Mouse (Mus musculus) kidney, postnatal 25 days (tissue): Measurements from ENCODE around the gene Large1.
A peak's percentile ranks its signal among the peaks of the same experiment; 100 is the strongest.
"Not testable (repeated sequence)": the region's sequence is repeated elsewhere in the genome, so short reads cannot be mapped to it uniquely, and the experiment has no call there.

Source experiments
- DNase-seq, 2 experiments: peaks; one replicate each; pipeline ENCODE4 v3.0.0; 2021; ENCODE audit warnings: mixed read lengths in 2 of 2

The Large1 gene

DNA sequence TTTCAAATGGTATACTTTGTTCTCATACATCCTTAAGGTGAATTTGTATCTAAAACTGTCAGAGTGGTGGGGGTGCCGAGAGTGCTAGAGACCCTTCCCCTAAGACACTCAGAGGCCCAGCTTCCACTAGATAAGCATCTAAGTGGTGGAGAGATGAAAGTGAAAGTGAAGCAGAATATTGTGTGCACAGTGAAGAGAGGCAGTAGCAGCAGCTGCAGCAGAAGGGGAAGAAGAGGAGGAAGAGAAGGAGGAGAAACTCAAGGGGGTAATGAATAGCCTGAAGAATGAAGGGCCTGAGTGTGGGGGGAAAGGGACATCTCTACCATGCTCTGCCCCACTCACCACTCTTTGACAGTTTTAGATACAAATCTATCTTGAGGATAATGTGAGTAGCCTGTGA lies 191.8 kb downstream of the Large1 start:
- DNase-seq: no peak

DNA sequence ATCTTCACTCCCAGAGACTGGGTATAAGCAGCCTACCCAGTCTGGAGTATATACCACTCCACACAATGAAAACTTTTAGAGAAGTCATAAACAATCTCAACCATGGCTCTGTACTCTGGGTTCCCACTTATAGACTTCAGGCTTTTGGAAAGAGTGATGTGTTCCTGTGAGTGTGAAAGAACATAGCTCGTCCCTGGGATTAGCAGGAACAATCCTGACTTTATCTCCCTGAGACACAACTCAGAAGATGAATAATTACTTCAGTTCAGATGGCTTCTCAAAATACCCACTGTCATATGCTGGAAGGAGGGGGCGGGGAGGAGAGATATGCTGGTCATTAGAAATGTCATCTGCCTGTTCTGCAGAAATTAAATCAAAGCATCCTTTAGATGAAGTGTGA lies 192.4 kb downstream of the Large1 start:
- no peak for DNase-seq

DNA sequence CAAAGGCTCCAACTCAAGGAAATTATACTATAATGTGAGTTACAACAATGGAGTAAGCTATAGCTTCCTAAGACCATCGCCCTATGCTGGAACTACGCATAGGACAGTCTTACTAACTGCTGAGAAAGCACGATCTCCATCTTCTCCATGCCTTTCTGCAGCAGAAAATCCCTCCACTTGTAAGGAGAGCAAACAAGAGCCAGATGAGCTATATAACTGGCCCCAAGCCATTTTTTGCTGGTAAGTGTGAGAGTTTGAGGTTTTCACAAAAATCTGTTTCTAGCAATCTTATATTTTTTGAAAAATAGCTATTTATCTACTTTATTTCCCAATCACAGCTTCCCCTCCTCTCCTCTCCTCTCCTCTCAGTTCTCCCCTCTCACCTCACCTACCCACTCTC lies 206.1 kb downstream of the Large1 start:
- DNase-seq: no peak

DNA sequence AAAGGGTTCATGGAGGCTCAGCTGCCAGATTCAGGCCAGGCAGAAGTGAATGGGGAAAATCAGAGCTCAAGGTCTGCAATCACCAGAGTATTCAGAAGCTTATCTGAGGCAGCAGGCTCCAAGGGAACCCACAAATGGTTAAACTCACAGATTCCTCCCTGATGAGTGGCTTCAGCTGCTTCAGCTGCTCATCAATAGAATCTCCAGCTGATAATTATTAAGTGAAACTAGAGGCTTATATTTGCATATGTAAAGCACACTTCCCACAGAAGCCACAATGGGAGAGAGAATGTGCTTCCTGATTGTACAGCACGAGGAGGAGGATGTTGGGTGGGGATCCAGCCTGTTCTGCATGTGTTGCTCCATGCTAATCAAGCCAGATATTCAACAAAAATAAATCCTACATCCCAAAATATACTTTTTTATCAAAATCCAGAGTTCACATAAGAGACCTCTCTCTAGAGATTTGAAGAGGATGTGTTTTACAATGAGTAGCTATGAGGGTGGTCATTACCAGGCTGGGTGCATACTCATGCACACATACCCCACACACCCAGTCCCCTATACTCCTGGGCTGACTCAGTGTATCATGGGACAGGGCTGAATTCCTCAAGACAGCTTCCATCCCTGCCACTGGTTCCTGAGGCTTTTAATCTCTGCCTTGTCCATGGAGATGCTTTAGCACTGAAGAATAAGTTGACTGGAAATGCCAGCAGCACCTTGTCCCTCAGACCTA lies 210.5 kb downstream of the Large1 start:
- DNase-seq: no peak

DNA sequence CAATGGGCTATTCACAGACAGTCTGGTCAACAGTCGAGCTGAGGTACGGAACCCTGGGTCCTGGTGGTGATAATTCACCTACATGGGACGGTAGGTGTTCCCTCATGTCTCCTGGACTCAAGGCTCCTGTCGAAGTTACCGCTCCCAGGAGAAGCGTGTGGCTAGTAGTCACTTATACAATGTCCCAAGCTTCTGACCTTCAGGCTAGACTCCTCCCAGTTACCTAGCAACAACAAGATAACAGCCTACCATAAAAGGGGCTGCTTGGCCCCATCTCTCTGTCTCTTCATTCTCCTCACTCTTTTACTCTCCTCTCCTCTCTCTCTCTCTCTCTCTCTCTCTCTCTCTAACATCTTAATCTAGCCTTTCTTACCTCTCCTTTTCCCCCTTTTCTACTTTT lies 217.9 kb downstream of the Large1 start:
- DNase-seq: no peak

DNA sequence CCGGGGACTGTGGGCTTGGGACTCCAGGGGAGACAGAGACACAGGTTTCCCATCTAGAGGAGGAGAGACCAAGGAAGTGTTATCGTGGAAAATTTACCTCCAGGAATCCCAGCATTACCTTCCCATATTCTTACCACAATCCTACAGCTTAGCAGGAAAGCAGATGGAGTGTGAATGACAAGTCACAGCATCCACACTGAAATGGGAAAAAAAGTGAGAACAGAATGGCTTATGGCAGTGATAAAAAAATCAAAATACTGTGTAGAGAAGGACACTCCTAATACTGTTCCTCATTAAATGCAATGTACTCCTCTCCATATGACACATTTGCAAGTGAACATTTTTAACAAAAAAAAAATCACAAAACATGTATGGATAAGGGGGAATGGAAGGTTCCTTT lies 221.3 kb downstream of the Large1 start:
- DNase-seq: no peak

DNA sequence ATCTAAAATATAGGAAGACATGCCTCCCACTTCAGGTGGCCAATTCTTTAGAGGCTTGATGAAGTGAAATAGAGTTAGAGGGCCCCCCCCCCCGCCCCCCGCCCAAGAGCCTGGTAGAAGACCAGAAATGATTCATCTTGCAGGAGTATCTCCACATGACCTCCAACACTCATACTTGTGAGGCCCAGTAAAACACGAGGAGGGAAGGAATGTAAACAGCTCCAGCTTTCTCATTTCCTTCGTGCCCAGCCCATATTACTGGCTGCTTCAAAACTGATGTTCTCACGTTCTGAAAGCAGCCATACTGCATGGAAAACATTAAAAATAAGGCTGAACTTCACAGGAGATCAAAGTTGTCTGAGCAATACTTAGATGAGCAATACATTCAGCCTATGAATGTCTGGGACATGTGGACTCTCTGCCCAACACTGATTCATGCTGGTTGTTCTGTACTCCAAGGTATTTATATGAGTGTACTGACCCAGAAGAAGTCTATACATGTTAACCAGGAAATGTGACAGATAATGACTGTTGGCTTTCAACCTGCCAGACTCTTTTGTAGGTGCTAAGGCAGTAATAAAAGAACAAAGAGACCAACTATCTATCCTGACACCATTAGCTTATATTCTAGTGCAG lies 229.4 kb downstream of the Large1 start:
- DNase-seq: no peak

DNA sequence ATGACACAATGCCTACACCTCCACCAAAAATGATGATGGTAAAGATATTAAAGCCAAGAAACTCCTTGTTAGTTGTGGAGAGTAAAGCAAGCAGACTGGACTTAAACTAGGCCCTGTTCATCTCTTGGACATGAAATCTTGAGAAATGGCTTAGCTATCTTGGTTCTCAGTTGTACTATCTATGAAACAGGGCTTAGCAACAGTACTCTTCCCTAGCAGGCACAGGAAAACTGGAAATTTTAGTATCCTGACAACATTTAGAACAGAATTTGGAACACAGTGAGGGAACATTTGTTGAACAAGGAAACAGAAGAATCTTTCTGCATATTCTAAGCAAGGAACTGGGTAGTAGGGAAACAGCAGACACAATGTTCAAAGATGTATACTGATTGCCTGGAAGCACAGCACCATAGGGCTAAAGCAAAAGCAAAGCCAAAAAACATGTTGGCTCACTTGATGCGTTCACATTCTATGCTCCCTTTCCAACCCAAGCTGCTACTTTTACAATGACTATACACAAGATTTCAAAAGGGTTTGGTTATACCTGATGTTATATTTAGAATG lies 240.9 kb downstream of the Large1 start:
- no peak for DNase-seq

DNA sequence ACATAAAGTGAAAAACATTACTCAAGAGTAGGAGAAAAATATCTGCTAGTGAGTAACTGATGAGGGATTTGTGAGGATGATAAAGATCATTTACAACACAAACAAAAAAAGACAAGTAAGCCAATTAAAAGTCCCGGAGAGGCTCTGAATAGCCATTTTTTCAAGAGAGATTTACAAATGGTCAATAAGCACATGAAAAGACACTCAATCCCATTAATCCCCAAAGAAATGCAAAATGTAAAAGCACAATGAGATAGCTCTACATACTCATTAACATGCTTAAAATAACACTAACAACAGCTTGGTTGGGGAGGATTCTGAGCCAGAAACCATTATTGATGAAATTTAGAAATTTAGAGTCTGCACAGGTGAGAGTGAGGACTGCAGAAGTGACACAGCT lies 249.3 kb downstream of the Large1 start:
- no peak for DNase-seq

DNA sequence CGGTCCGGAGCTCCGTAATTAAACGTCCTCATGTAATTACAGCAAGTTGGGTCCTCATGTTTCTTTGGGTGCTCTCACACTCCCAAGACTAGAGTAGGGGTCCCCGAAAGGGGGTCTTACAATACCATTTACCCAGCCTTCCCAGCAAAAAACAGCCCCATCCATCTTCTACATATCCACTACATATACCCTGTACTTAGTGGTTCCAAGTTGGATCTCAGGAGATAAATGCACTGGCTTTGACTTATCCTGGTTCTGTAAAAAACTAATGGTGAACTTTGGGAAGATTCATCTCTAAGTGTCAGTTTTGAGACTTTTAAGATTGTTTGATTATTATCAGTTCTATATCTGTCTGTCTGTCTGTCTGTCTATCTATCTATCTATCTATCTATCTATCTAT lies 252.3 kb downstream of the Large1 start:
- DNase-seq: no peak

DNA sequence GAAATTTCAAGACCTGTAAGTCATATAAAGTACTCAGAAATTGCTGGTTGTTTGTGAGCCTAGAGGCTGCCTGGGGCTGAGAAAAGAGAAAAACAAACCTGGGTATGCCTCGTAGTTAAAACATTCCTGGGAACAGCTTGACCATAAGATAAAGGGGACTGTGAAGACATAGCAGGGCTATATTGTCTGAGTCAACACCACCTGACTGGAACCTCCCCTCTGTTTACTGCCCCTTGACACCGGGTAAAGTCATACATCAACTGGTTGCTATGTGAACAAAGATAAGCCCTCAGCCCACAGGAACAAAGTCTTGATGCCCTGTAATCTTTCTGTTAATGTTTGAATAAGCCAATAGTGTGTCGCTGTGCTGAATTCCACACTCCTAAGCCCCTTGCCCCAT lies 252.7 kb downstream of the Large1 start:
- DNase-seq: not testable (repeated sequence)

DNA sequence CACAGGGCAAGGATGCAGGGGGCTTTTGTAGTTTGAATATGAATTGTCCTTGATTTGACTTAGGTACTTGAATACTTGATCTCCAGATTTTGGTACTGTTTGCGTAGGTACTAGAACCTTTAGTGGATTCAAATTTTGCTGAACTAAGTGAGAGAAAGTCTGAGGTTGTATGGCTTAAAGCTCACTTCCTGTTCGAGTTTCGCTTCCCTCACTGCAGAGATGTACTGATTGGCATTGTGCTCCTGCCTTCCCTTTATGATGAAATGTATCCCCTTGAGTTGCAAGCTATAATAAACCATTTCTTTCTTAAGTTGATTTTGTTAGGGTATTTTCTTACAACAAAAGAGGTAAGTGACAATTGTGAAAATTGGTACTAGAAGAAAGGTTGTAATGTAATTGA lies 253.8 kb downstream of the Large1 start:
- DNase-seq: no peak

DNA sequence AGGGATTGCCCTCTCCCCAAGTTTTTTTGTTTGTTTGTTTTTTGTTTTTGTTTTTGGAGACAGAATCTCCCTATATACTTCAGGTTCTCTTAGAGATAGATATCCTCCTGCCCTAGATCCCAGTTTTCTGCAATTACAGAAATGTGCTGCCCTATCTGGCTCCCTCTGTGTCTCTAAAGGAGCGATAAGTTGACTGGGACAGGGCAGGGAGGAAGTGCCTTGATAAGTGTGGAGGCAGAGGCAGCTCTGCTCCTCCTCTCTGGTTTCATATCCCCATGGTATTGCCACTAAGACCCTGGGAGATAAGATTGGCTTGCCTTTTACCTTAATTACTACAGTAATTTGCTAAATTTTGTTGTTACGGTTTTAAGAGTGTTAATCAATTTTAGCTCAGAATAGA lies 256.4 kb downstream of the Large1 start:
- no peak for DNase-seq

DNA sequence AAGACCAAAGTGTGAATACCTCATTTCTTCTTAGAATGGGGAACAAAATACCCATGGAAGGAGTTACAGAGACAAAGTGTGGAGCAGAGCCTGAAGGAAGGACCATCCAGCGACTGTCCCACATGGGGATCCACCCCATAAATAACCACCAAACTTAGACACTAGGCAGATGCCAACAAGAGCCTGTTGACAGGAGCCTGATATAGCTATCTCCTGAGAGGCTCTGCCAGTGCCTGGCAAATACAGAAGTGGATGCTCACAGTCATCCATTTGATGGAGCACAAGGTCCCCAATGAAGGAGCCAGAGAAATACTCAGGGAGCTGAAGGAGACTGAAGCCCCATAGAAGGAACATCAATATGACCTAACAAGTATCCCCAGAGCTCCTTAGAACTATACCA lies 275.6 kb downstream of the Large1 start:
- DNase-seq: not testable (repeated sequence)

DNA sequence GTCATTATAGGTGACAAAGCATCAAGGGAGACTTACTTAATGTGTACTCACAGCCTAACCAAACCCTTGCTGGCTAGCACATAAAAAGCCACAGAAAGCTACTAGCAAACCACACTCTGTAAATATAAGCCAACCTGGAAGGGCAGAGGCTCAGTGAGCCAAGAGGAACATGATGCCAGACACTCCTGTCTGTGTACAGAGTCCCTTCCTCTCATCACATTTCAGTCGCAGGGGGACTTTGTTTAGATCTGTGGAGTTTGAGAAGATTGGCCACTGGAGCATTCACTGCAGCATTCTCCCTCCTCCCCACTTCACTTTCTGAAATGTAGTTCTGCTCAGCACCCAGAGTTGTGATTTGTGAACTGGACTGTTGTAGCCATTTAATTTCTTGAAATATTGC lies 291.9 kb downstream of the Large1 start:
- DNase-seq: no peak

DNA sequence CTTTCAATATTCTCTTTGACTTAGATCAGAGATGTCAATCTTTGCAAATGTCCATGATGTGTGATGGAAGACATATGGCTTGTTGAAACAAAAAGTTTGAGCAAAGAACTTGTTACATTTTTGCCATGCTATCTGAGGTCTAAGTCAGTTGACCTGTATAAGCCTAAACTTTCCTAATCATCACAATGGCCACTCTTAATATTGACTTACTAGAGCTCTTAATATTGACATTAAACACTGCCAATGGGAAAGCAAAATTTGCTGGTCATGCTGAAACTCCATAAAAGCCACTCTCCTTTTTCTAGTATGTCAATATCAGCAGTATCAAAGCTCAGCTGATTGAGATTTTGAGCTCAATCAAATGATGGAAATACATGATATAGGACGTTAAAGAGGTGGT lies 298.6 kb downstream of the Large1 start:
- DNase-seq: no peak

DNA sequence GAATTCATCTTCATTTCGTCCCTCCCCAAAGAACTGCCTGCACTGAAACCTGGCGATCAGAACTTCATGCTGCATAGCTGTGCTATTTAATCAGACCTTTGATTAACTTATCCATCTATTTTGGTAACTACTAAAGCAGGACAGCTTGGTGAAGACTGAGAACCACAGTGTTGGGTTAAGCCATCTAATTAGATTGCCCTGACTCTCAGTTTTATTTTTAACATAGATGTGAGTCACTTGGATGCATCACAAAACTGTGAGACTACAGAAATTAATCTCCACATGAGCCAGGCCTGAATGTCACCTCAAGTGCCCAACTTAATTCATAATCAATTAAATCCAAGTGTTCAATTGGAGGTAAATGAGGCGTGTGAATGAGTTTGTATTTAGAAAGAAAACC lies 299.5 kb downstream of the Large1 start:
- DNase-seq: no peak

DNA sequence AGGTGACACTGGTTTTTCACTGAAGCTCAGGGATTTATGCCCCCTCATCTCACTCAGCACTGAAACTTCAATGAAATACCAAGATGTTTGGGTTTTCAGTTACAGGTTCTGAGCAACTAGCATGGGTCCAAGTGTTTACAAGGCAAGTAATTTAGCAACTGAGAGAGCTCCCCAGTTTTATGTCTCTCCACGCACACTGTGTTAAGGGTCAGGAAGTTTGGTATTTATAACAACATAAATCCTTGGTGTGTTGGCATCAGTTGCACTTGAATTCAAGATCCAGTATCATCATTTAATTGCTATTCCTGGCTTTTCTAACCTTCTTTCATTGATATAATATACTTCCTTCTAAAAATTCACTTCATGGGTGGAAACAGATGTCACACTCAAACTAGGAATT lies 300.9 kb downstream of the Large1 start:
- no peak for DNase-seq

DNA sequence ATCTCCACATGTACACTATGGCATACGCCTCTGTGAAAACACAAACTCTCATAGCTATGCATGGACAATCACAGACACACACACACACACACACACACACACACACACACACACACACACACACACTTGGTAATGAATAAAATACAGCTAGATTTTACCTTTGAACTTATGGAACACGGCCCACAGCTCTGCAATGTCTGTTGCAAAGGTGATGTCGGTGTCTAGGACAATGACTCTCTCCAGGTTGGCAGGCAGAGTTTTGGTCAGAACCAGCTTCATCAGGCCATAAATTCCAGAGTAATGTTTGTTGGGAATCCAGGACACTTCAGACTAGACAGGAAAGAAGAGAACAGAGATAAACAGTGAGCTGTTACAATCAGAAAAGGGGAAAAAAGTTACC lies 305.2 kb downstream of the Large1 start:
- DNase-seq: peak; percentile 13 to 32

DNA sequence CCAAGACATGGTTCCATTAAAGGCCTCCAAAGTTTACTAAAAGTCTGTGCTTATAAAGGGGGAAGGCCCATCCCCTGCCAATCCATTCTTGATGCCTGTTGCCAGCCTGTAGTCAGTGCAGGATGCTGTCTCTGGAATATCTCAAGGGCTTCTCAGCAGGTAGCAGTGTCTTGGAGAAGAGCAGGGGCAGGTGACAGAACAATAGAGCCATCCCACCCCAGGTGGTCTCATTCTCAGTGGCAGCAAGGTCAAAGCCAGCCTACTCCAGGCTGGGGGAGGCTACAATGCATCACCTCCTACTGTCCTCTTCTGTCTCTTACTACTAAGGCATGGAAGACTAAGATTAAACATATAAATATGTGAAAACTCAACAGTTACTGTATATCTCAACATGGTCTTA lies 323.6 kb downstream of the Large1 start:
- no peak for DNase-seq

DNA sequence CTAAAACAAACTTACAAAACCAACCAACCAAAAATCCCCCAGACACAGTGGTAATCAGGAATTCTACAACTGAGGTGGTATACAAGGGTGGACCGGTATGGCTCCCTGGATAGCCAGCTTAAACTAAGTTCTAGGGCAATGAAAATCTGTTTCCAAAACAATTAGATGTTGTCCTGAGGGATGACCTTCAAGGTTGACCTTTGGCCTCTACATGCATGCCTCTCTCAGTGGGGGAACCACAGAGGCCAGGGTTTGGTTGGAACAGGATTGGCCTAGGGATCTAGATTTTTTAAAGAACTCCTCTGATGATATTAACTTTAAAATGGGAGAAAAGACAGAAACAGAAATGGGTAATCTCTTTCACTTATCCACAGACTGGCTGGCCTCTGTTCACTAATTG lies 335.1 kb downstream of the Large1 start:
- no peak for DNase-seq

DNA sequence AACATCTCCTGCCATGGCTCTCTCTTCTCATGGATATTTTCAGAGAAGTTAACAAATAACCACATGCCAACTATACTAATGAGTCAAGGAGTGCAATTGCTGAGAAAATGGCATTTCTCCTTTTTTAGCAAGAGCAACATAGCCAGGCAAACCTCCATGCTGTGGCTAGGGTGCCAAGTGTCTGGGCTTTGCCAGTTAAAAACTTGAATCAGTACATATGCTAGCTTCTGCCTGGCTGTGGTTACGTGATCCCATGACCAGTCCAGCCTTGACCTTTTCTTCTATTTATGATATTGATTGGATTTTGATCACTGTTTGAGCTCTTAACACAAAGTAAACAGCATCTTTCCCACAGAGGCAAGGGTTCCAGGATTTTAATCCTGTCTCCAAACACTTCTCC lies 335.7 kb downstream of the Large1 start:
- no peak for DNase-seq

DNA sequence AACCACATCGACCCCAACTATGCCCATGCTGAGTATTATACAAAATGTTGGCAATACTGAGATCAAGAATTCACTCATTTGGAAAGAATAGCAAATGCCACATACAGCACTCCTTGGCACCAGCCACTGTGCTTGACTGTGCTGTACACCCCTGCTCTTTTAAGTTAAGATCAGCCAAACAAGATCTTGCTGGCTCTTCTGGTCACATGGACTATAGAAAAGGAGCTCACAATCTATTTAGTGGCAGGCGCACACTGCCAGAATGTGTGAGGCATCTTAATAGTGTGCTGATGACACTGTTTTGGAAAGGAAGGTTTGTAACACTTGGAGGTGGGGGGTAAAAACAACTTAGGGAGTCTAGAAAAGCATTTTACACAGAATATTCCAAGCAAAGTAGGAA lies 337.0 kb downstream of the Large1 start:
- no peak for DNase-seq

DNA sequence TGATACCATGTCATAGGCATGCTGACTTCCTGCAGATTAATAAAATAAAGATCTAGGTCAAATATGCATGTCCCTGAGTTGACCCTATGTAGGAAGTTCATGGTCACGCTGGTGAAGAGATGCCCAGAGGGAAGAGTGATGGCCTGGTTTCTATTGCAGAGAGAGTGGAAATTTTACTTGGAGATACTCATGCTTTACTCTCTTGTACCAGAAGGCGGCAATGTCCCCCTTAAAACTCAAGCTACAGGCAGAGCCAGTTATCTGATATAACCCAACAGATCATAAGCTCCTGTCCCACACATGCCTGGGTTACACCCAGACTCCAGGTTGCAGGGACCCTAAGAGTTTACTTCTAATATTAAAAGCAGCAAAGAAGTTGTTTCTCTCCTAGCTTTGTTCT lies 345.9 kb downstream of the Large1 start:
- peak in 1 of 2 experiments; percentile 39 for DNase-seq

DNA sequence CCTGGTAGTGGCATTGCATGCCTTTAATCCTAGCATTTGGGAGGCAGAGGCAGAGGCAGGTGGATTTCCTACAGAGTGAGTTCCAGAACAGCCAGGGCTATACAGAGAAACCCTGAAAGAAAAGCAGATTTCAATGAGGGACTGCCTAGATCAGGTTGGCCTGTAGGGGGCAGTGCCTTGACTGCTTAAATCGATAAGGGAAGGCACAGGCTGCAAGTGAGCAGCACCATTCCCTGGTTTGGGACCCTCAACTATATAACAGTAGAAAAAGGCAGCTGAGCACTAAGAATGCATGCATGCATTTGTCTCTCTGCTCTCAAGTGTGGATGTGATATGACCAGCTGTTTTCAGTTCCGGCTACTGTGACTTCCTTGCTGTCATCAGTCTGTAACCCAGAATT lies 349.5 kb downstream of the Large1 start:
- peak in 1 of 2 experiments; percentile 53 for DNase-seq
